Mouse (Mus musculus) olfactory bulb, adult 2 months (tissue): ENCODE measurements around the gene Fam168a.

Source experiments
- CTCF ChIP-seq: fragments of 200-500 bp; IDR thresholded peaks from 2 replicates; pipeline ENCODE4 v1.5.1; 2012; ENCODE audit warnings: low read depth, mild to moderate bottlenecking, low read length, moderate library complexity; ENCODE audit not compliant: insufficient read depth
- POLR2A ChIP-seq: fragments of 200-500 bp; IDR thresholded peaks from 2 replicates; pipeline ENCODE4 v1.6.1; 2012; ENCODE audit warnings: mild to moderate bottlenecking, low read depth, low read length, moderate library complexity; ENCODE audit not compliant: insufficient read depth

- TF ChIP-seq CTCF (no peak), POLR2A (no peak)
Measured at GRCm38 (mm10) chr7:100758718-100759117, 52.3 kb downstream of the Fam168a start.
